Mouse (Mus musculus): ENCODE results near the gene Asic2. TPM values are rescaled to one million over a fixed set of nuclear protein-coding genes. Genes with fewer than 3 reads are reported as not detected.

The Asic2 gene
- polyA plus RNA-seq, 1 experiment: 0.08 TPM

DNA sequence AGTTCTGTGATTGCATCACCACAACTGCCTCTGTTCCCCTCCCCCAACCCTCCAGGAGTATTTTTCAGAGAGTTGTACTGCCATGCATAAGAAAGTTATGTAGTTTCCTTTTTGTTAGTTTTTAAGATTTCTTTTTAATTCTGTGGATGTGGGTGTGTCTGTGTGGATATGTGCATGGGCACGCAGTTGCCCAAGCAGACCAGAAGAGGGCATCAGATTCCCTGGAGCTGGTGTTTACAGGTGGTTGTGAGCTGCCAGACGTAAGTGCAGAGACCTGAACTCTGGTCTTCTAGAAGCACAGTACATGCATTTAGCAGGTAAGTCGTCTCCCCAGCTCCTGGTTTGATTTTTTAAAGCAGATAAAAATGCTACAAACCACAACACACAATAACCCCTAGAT is 322.7 kb downstream of the Asic2 start:
- no peak for TF ChIP-seq CTCF (IDR thresholded peaks at IDR 0.05; ENCODE audit: borderline replicate concordance, control insufficient read depth, extremely low read depth, insufficient read depth, low read length, poor library complexity)
- TF ChIP-seq POLR2A (IDR thresholded peaks at IDR 0.05; ENCODE audit: control insufficient read depth, extremely low read depth, insufficient read depth, low read length, poor library complexity): no peak
- WGBS: 86% methylated on average over 3 of the region's 3 CpGs
- no peak for DNase-seq
- Histone ChIP-seq H3K4me1 (replicated peaks; ENCODE audit: control insufficient read depth, insufficient read depth, low read length) (no peaks in the 10 kb centered on the region), H3K36me3 (ENCODE audit: control insufficient read depth, insufficient read depth, low read length) (no peaks in the 10 kb centered on the region), H3K27me3 (ENCODE audit: control insufficient read depth, insufficient read depth, low read length) (no peaks in the 10 kb centered on the region), H3K4me3 (ENCODE audit: control insufficient read depth, insufficient read depth, low read length) (no peak overlapping the region), H3K27ac (ENCODE audit: control insufficient read depth, insufficient read depth, low read length) (no peak overlapping the region)

- Histone ChIP-seq H3K4me3 (ENCODE audit: control insufficient read depth, insufficient read depth, low read length) (no peak overlapping the region), H3K36me3 (ENCODE audit: control insufficient read depth, insufficient read depth, low read length) (no peaks in the 10 kb centered on the region), H3K4me1 (replicated peaks; ENCODE audit: control insufficient read depth, insufficient read depth, low read length) (no peaks in the 10 kb centered on the region), H3K27me3 (ENCODE audit: control insufficient read depth, insufficient read depth, low read length) (no peaks in the 10 kb centered on the region), H3K27ac (ENCODE audit: control insufficient read depth, insufficient read depth, low read length) (no peak overlapping the region)
- WGBS: 95% methylated on average over 9 of the region's 9 CpGs
- no peak for DNase-seq
- no peak for TF ChIP-seq CTCF (IDR thresholded peaks at IDR 0.05; ENCODE audit: borderline replicate concordance, control insufficient read depth, extremely low read depth, insufficient read depth, low read length, poor library complexity)
- no peak for TF ChIP-seq POLR2A (IDR thresholded peaks at IDR 0.05; ENCODE audit: control insufficient read depth, extremely low read depth, insufficient read depth, low read length, poor library complexity)
These were observed 331.9 kb downstream of the Asic2 start for GRCm38 (mm10) chr11:81636356-81636755.

DNA sequence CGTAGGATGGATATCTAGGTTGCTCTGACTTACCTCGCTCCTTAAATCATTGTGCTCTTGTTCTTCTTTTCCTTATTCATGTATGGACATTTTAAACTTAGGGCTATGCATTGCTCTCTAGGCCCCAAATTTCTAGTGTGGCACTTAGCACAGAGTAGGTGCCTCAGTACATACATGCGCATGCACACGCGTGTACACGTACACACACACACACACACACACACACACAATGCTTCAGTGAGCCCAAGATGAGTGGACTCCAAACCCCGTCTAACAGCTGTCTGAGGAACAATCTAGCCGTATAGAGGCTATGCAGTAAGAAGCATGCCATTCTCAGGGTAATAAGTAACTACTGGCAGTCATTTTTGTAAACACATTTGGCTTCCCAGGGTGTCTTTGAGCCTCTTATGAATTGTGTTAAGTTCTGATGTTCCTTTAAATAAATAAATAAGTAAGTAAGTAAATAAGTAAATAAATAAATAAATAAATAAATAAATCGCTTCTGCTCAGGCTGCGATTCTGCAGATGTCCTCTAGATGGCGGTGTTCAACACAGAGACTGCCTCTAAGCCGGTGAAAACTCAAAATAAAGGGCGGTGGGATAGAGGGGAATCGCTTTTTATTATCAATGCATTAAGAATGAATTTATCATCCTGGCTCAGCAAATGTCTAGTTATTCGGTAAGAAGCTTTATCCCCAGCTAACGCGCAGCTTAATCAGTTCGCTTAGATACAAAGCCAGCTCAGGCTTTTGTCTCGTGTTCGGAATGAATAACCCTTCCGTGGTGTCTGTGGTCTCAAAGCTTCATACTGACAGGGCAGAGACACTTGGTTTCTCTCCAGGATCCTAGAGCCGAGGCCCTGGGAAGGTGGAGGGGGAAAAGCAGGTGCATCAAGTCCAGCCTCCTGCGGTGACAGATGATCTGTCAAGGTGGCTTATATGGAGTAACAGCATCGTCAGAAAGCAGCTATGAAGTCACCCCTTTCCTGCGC is 333.6 kb downstream of the Asic2 start:
- Histone ChIP-seq H3K27ac (ENCODE audit: control insufficient read depth, insufficient read depth, low read length) (no peak overlapping the region), H3K4me1 (replicated peaks; ENCODE audit: control insufficient read depth, insufficient read depth, low read length) (no peaks in the 10 kb centered on the region), H3K36me3 (ENCODE audit: control insufficient read depth, insufficient read depth, low read length) (no peaks in the 10 kb centered on the region), H3K4me3 (ENCODE audit: control insufficient read depth, insufficient read depth, low read length) (no peak overlapping the region), H3K27me3 (ENCODE audit: control insufficient read depth, insufficient read depth, low read length) (no peaks in the 10 kb centered on the region)
- 66% methylated on average over 25 of the region's 25 CpGs for WGBS
- peak; percentile 20 for DNase-seq
- no peak for TF ChIP-seq CTCF (IDR thresholded peaks at IDR 0.05; ENCODE audit: borderline replicate concordance, control insufficient read depth, extremely low read depth, insufficient read depth, low read length, poor library complexity)
- no peak for TF ChIP-seq POLR2A (IDR thresholded peaks at IDR 0.05; ENCODE audit: control insufficient read depth, extremely low read depth, insufficient read depth, low read length, poor library complexity)

- H3K27ac ChIP-seq (ENCODE audit: control insufficient read depth, insufficient read depth, low read length): no peak overlapping the region
- TF ChIP-seq CTCF (IDR thresholded peaks at IDR 0.05; ENCODE audit: borderline replicate concordance, control insufficient read depth, extremely low read depth, insufficient read depth, low read length, poor library complexity): no peak
- no peak for TF ChIP-seq POLR2A (IDR thresholded peaks at IDR 0.05; ENCODE audit: control insufficient read depth, extremely low read depth, insufficient read depth, low read length, poor library complexity)
- 79% methylated on average over 4 of the region's 4 CpGs for WGBS
These were observed 343.1 kb downstream of the Asic2 start for GRCm38 (mm10) chr11:81625199-81625598.

DNA sequence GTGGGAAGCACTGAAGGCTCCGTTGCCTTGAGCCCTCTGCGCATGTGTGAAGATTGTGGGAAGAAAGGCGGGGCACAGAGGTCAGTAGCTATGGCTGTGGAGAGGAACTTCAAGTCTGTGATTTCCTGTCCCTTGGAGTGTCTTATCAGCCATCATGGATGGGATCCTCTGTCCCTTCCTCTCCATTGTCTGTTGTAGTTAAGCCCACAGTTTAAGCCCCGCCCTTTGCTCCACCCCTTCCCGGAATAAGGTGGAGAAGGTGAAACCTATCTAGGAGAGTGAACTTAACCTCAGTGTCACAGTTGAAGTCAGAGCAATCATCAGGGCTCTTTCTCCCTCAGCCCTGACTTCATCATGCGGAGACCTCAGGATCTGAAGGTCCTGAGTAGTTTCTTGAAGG is 347.7 kb downstream of the Asic2 start:
- Histone ChIP-seq H3K27ac (ENCODE audit: control insufficient read depth, insufficient read depth, low read length) (no peak overlapping the region), H3K4me1 (replicated peaks; ENCODE audit: control insufficient read depth, insufficient read depth, low read length) (no peaks in the 10 kb centered on the region), H3K36me3 (ENCODE audit: control insufficient read depth, insufficient read depth, low read length) (no peaks in the 10 kb centered on the region), H3K4me3 (ENCODE audit: control insufficient read depth, insufficient read depth, low read length) (no peak overlapping the region), H3K27me3 (ENCODE audit: control insufficient read depth, insufficient read depth, low read length) (no peaks in the 10 kb centered on the region)
- no peak for DNase-seq
- TF ChIP-seq POLR2A (IDR thresholded peaks at IDR 0.05; ENCODE audit: control insufficient read depth, extremely low read depth, insufficient read depth, low read length, poor library complexity): no peak
- no peak for TF ChIP-seq CTCF (IDR thresholded peaks at IDR 0.05; ENCODE audit: borderline replicate concordance, control insufficient read depth, extremely low read depth, insufficient read depth, low read length, poor library complexity)
- WGBS: 63% methylated on average over 6 of the region's 6 CpGs

More at GRCm38 (mm10) chr11:81625199-81625598, 343.1 kb downstream of the Asic2 start:
- DNase-seq: no peak
- H3K27me3 ChIP-seq (ENCODE audit: control insufficient read depth, insufficient read depth, low read length): no peaks in the 10 kb centered on the region
- no peaks in the 10 kb centered on the region for H3K36me3 ChIP-seq (ENCODE audit: control insufficient read depth, insufficient read depth, low read length)
- no peaks in the 10 kb centered on the region for H3K4me1 ChIP-seq (replicated peaks; ENCODE audit: control insufficient read depth, insufficient read depth, low read length)
- no peak overlapping the region for H3K4me3 ChIP-seq (ENCODE audit: control insufficient read depth, insufficient read depth, low read length)

- Histone ChIP-seq H3K4me3 (ENCODE audit: control insufficient read depth, insufficient read depth, low read length) (no peak overlapping the region), H3K4me1 (replicated peaks; ENCODE audit: control insufficient read depth, insufficient read depth, low read length) (no peaks in the 10 kb centered on the region), H3K27me3 (ENCODE audit: control insufficient read depth, insufficient read depth, low read length) (no peaks in the 10 kb centered on the region), H3K27ac (ENCODE audit: control insufficient read depth, insufficient read depth, low read length) (no peak overlapping the region), H3K36me3 (ENCODE audit: control insufficient read depth, insufficient read depth, low read length) (no peaks in the 10 kb centered on the region)
- TF ChIP-seq CTCF (IDR thresholded peaks at IDR 0.05; ENCODE audit: borderline replicate concordance, control insufficient read depth, extremely low read depth, insufficient read depth, low read length, poor library complexity) (no peak), POLR2A (IDR thresholded peaks at IDR 0.05; ENCODE audit: control insufficient read depth, extremely low read depth, insufficient read depth, low read length, poor library complexity) (no peak)
- WGBS: 89% methylated on average over 8 of the region's 8 CpGs
- no peak for DNase-seq
These were observed 351.8 kb downstream of the Asic2 start for GRCm38 (mm10) chr11:81616437-81616836.
